ENCODE assay signal across 8 mouse cellular contexts in genomic region chr10:80074813-80075601, GRCm38 (mm10). TPM values are rescaled to one million over a fixed set of nuclear protein-coding genes. Genes with fewer than 3 reads are reported as not detected.
DNase-seq lines count a peak whose midpoint lies in the region; ATAC-seq lines count a peak whose summit lies in the region.

No protein-coding gene starts in this region.

- peak; percentile 37; the same call in 1 of the 2 replicates for ATAC-seq in liver, embryonic 11.5 days (replicated peaks; ENCODE audit: low FRiP score)
- ATAC-seq in neural tube, embryonic 12.5 days (ENCODE audit: low FRiP score, low read depth), result no peak

- WGBS in liver, embryonic 11.5 days, result 19% methylated on average over 28 of the region's 28 CpGs
- 17% methylated on average over 28 of the region's 28 CpGs for WGBS in neural tube, embryonic 12.5 days

- peak; percentile 67 for DNase-seq in right cerebral cortex, adult 18-20 months
- DNase-seq in right cerebral cortex, postnatal 36 days (ENCODE audit: low spot score in 2 of 2), result no peak
- DNase-seq in heart, adult 11 months, result peak; percentile 99
- DNase-seq in kidney, adult 18-20 months, result peak; percentile 64
- no peak for DNase-seq in liver, embryonic 11.5 days (ENCODE audit: low spot score)
- peak; percentile 63 for DNase-seq in urinary bladder, adult 2 months (ENCODE audit: low spot score)

- H3K9ac ChIP-seq in liver, embryonic 11.5 days (ENCODE audit: low read depth, low read length), result peak overlapping the region; percentile 30; the same call in 1 of the 2 replicates
- no peak overlapping the region for H3K9ac ChIP-seq in neural tube, embryonic 12.5 days

- peak overlapping the region; percentile 80 for H3K27ac ChIP-seq in brown adipose tissue, adult 24 weeks (replicated peaks; ENCODE audit: low read depth, low read length)
- H3K27ac ChIP-seq in liver, embryonic 11.5 days (ENCODE audit: low read depth, low read length), result 0 out of 2 replicates have a peak overlapping the region, but pooled peaks have one; percentile 48
- H3K27ac ChIP-seq in neural tube, embryonic 12.5 days, result no peak overlapping the region

- no peaks in the 10 kb centered on the region for H3K9me3 ChIP-seq in liver, embryonic 11.5 days (ENCODE audit: control insufficient read depth, low read length)
- H3K9me3 ChIP-seq in neural tube, embryonic 12.5 days, result no peaks in the 10 kb centered on the region

- H3K4me1 ChIP-seq in brown adipose tissue, adult 24 weeks (ENCODE audit: control insufficient read depth, insufficient read depth, insufficient read length, low read length), result peaks cover 45% of the 10 kb centered on the region
- H3K4me1 ChIP-seq in liver, embryonic 11.5 days (replicated peaks; ENCODE audit: control insufficient read depth, insufficient read depth, low read length), result peaks cover 41% of the 10 kb centered on the region
- H3K4me1 ChIP-seq in neural tube, embryonic 12.5 days, result peaks cover 15% of the 10 kb centered on the region; the same call in 1 of the 2 replicates

- H3K27me3 ChIP-seq in liver, embryonic 11.5 days (replicated peaks; ENCODE audit: control insufficient read depth, insufficient read depth, low read length), result no peaks in the 10 kb centered on the region
- H3K27me3 ChIP-seq in neural tube, embryonic 12.5 days (replicated peaks), result no peaks in the 10 kb centered on the region

- peak overlapping the region; percentile 48 for H3K4me2 ChIP-seq in liver, embryonic 11.5 days
- peak overlapping the region; percentile 28 for H3K4me2 ChIP-seq in neural tube, embryonic 12.5 days (replicated peaks)

- peak overlapping the region; percentile 65 for H3K4me3 ChIP-seq in brown adipose tissue, adult 24 weeks (ENCODE audit: insufficient read depth, low read depth, low read length)
- peak overlapping the region; percentile 29 for H3K4me3 ChIP-seq in liver, embryonic 11.5 days (ENCODE audit: low read depth, low read length)
- H3K4me3 ChIP-seq in neural tube, embryonic 12.5 days, result no peak overlapping the region

- H3K36me3 ChIP-seq in liver, embryonic 11.5 days (ENCODE audit: control insufficient read depth, insufficient read depth, low read length), result peaks cover 6% of the 10 kb centered on the region
- H3K36me3 ChIP-seq in neural tube, embryonic 12.5 days, result peaks cover 17% of the 10 kb centered on the region

RNA-seq across cellular contexts. Expression of gene Gpx4, which starts 28.0 kb away (rescaled TPM):
- polyA plus RNA-seq in brown adipose tissue, adult 24 weeks (2012; ENCODE audit: insufficient read depth, insufficient read length, missing spikeins), result 2,282 and 3,621 TPM in 2 replicates
- polyA plus RNA-seq in liver, embryonic 11.5 days (2014; fragmentation: Nextera tagmentation; extraction: Ambion mirVana), result 761 and 762 TPM in 2 replicates
- polyA plus RNA-seq in neural tube, embryonic 12.5 days (2016; fragmentation: Nextera tagmentation; extraction: Ambion mirVana), result 499 and 515 TPM in 2 replicates
- polyA plus RNA-seq in urinary bladder, adult 2 months (2012; rRNA removed), result 524 and 620 TPM in 2 replicates

RNA-seq across cellular contexts. Expression of gene Sbno2, which starts 30.4 kb away (rescaled TPM):
- 14.3 and 16.2 TPM in 2 replicates for polyA plus RNA-seq in brown adipose tissue, adult 24 weeks (2012; ENCODE audit: insufficient read depth, insufficient read length, missing spikeins)
- polyA plus RNA-seq in liver, embryonic 11.5 days (2014; fragmentation: Nextera tagmentation; extraction: Ambion mirVana), result 17.7 and 19.2 TPM in 2 replicates
- 15.1 and 15.4 TPM in 2 replicates for polyA plus RNA-seq in neural tube, embryonic 12.5 days (2016; fragmentation: Nextera tagmentation; extraction: Ambion mirVana)
- polyA plus RNA-seq in urinary bladder, adult 2 months (2012; rRNA removed), result 34.0 and 35.4 TPM in 2 replicates

RNA-seq across cellular contexts. Expression of gene Polr2e, which starts 35.4 kb away (rescaled TPM):
- polyA plus RNA-seq in brown adipose tissue, adult 24 weeks (2012; ENCODE audit: insufficient read depth, insufficient read length, missing spikeins), result 78.3 and 85.8 TPM in 2 replicates
- polyA plus RNA-seq in liver, embryonic 11.5 days (2014; fragmentation: Nextera tagmentation; extraction: Ambion mirVana), result 239 and 256 TPM in 2 replicates
- polyA plus RNA-seq in neural tube, embryonic 12.5 days (2016; fragmentation: Nextera tagmentation; extraction: Ambion mirVana), result 160 and 166 TPM in 2 replicates
- 141 and 178 TPM in 2 replicates for polyA plus RNA-seq in urinary bladder, adult 2 months (2012; rRNA removed)

RNA-seq across cellular contexts. Expression of gene Stk11, which starts 40.6 kb away (rescaled TPM):
- polyA plus RNA-seq in brown adipose tissue, adult 24 weeks (2012; ENCODE audit: insufficient read depth, insufficient read length, missing spikeins), result 113 and 121 TPM in 2 replicates
- polyA plus RNA-seq in liver, embryonic 11.5 days (2014; fragmentation: Nextera tagmentation; extraction: Ambion mirVana), result 25.1 and 33.5 TPM in 2 replicates
- polyA plus RNA-seq in neural tube, embryonic 12.5 days (2016; fragmentation: Nextera tagmentation; extraction: Ambion mirVana), result 17.4 and 23.9 TPM in 2 replicates
- 77.3 and 89.9 TPM in 2 replicates for polyA plus RNA-seq in urinary bladder, adult 2 months (2012; rRNA removed)

RNA-seq across cellular contexts. Expression of gene Arhgap45, which starts 58.6 kb away (rescaled TPM):
- polyA plus RNA-seq in brown adipose tissue, adult 24 weeks (2012; ENCODE audit: insufficient read depth, insufficient read length, missing spikeins), result 1.8 and 2.6 TPM in 2 replicates
- 29.0 and 29.4 TPM in 2 replicates for polyA plus RNA-seq in liver, embryonic 11.5 days (2014; fragmentation: Nextera tagmentation; extraction: Ambion mirVana)
- 4.3 and 4.7 TPM in 2 replicates for polyA plus RNA-seq in neural tube, embryonic 12.5 days (2016; fragmentation: Nextera tagmentation; extraction: Ambion mirVana)
- 18.9 and 23.0 TPM in 2 replicates for polyA plus RNA-seq in urinary bladder, adult 2 months (2012; rRNA removed)

Comparison
In these comparisons a context has a peak if more than half of its experiments do, and no peak if none do; other contexts are left out.
1. DNase-seq: peak in right cerebral cortex, adult 18-20 months (single experiment), heart, adult 11 months (single experiment), kidney, adult 18-20 months (single experiment) and urinary bladder, adult 2 months (single experiment); none in right cerebral cortex, postnatal 36 days (0 of 2) and liver, embryonic 11.5 days (single experiment).